Mouse (Mus musculus): ENCODE measurements around the gene Thada.

Thada gene

DNA sequence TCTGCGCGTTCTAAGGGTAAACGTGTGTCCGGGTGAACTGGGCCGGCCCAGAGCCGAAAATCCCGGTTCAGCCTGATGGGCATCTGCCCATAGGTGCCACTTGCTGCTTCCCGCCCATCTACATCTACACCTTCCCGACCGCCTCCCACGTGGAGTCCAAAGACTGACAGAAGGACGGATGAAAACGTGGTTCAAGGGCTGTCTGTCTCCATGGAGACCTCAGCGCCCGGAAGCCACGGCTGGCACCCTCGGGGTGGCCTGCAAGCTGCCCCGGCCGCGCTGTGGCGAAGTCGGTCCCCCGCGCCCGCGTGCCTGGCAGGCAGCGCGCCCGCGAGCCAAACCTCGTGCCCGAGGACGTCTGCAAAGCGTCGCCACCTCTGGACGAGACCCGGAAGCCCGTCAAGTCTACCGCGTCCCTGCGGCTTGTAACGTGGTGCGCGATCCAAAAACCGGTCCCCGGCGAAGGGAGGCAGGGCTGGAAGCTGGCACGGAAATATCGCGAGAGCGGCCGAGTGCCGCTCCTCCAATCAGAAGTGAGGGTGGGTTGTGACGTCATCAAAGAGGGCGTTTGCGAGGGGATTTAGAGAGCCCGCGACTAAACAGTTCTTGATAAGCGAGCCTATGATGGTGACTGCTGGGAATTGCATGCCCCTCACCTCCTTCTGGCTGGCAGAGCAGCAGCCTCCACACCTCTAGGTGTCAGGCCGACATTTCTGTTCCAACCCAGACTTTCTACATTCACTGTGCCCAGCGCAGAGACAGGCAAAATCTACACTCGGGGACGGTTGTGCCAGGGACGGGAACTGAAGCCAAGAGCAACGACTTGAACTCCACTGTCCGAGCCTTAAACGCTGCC, at the start of gene Thada:
Gene Thada (minus strand): TSS at position 453 of the 856 bp plus-strand sequence.
- in situ Hi-C loops (cut with MboI, MseI): no loop called here

DNA sequence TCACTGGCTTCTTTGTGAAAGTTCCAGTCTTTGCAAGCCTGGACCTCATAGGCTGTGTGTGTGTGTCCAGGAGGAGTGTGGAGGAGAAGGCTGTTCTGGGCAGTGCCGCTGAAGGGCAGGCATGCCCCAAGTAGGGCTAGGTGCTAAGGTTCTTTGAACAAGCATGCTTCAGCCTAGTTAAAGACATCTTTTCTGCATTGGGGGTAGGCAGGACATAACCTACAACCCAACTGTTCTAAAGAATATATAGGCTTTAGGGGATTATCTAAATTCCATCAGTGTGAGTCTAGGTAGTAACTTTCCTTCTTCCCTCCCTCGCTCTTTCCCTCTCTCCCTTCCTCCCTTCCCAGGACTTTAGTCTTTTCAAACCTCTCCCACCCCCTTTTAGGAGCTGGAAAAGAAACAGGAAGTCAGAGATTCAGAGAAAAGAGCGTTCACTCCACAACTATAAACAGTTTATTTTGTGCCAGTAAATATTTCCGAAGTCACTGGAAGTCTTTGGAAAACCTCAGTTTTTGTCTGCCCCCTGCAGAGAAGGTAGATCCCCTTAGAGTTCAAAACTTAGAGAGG, 46.6 kb upstream of the Thada start:
- in situ Hi-C loops (cut with MboI, MseI): no loop called here

DNA sequence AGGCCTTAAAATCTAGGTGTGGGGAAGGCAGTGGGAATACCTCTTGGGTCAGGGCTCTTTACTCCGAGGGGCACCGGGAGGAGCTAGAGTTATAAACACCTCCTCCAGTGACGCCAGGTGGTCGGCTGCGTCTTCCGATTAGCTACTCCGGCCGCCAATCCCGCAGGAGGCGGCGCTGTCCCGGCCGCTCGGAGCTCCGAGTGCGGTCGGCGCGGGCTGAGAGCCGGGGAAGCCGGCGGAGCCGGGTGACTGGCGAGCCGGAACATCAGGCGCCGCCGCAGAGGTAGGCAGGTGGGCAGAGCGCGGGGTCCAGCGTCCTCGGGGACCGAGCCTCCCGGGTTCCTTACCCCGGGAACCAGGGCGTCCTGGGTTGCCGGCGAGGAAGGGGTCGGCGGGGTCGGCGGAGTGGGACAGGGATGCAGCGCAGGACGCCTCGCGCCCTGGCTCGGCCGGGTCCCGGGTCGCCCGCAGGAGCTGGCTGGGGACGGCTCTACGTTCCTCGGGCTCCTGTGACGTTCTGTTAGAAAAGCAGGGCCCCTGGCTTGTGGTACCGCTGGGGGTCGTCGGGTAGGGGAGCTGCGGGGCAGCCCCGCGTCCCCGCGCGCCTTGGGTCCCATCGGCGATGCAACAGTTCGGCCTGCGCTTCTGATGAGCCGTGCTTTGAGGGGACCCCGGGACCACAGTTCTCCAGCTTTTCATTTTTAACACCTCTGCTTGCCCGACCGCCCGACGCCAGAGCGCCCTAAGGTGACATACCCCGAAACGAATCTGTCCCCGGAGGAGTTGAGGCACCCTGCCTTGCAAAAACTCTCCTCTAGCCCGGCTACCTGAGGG, 45.9 kb upstream of the Thada start, which contains the start of gene Plekhh2:
Gene Plekhh2 (plus strand): TSS at position 214 of the 834 bp plus-strand sequence.
- in situ Hi-C loops (cut with MboI, MseI): no loop called here

DNA sequence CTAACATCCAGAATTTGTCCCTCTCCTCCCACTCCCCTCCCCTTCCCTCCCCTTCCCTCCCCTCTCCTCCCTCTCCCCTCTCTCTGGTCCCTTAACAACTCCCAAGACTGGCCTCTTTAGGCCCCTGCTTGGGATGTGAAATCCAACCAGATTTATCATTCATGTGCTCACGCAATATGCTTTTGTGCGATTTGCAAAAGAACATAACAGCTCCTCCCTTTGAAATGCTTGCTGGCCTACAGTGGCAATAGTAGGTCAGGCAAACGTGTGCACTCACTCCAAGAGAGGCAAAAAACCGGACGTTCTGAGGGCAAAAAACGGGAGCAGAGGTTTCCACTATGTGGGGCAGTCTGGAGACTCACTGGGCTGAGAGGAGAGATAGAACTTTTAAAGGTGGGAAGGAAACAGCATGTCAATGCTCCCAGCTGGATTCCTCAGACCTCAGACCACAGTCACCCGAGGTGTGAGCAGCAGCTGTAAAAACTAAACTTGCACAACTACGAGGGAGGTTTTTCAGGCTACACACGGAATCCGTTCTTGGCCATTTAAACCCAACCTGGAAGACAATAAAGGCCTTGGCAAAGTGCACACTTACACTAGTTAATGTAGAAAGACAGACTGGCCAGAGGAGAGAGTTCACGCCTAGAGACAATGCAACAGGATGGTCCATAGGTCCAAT, 45.1 kb upstream of the Thada start:
- in situ Hi-C loops (cut with MboI, MseI): no loop called here

DNA sequence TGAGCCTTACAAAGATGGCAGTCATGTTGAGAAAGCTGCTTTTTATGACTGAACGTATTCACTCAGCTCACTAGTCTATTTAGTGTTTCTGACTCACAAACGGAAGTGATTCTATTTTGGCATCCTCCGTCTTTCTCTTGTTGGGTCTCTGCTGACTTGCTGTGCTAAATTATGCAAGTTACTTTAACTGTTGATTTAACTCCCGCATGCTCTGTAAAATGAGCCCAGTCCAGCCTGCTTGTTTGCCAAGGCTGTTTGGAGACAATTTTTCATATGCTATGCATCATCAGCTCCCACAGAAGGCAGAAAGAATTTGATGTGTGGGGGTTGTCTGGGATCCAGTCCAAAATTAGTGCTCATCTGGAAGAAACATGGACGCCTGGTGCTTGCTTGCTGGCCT, 44.4 kb upstream of the Thada start:
- in situ Hi-C loops (cut with MboI, MseI): no loop called here

DNA sequence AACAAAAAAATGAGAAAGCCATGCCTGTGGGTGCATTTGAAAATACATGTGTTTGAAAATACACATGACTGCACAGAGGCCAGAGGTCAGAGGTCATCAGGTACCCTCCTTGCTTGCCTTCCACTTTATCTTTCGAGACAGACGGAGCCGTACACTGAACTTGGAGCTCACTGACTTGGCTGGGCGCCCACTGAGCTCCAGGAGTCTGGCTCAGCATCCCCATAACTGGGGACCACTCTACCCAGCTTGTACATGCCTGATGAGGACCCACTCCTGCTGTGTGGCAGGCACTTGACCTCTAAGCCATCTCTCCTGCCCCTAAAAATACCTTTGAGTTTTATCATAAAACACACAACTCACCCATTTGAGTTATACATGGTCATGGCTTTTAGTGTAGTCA, 43.2 kb upstream of the Thada start:
- in situ Hi-C loops (cut with MboI, MseI): no loop called here

DNA sequence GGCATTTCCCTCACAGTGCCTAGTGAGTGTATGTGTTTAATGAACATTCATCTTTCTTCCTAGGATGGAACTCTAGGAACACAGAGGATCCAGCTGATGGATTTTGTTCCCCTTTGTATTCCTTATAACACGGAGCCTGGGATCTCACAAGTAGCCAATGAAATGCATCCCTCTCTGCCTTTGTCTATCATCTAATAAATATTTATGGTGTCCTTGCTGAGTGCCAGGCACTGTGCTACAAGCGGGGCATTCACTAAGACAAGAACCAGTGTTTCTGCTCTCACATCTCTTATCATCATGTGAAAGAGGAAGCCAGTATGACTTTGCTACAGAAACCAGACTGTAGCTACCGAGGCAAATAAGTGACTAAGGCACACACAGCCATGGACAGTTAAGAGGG, 42.7 kb upstream of the Thada start:
- in situ Hi-C loops (cut with MboI, MseI): no loop called here

DNA sequence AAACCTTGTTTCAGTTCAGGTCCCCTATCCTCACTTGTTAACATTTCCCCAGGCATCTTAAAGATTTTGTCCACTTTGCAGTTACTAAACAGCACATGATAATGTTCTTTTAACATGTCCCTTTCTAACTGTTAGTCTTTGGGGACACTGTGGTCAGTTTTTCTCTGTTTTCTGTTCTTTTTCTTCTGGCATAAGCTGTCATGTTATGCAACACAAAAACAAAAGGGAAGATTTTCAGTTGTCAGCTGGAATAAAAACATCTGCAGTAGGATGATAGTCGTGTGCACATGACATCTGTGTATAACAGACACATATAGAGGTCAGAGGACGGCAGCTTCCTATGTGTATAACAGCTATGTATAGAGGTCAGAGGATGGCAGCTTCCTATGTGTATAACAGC, 39.9 kb upstream of the Thada start:
- in situ Hi-C loops (cut with MboI, MseI): no loop called here

DNA sequence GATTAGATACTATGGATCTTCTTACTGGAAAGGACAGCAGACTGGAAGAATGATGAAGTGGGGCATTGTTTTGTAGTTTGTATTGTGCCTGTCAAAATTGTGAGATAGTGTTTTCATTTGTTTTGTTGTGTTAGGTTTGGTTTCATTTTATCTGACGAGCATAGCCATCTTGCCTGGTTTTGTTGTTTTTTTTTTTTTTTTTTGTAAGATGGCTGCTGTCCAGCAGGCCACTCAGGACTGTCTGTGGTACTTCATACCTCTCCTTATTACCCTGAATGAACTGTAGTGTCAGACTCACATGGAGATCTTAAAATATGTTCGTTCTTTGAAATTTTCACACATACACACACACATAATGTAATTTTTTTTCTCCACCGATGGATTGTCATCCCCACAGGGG, 36.3 kb upstream of the Thada start:
- in situ Hi-C loops (cut with MboI, MseI): no loop called here

DNA sequence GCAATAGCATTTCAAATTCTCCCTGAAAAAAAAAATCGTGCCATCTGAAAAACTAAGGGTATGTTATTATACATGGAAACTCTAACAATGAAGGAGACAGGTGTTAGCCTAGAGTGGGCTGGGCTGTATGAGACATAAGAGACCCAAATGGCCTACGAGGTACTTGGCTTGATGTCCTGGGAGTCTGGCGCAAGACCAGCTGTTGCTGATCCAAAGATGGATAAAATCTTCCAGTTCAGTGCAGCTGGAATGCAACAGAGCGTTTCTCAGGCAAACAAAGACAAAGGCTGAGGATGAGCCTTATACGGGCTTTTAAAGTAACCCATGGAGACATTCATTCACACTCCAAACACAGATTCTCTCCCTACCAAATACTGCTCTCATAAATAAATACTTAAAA, 32.6 kb upstream of the Thada start:
- in situ Hi-C loops (cut with MboI, MseI): no loop called here

DNA sequence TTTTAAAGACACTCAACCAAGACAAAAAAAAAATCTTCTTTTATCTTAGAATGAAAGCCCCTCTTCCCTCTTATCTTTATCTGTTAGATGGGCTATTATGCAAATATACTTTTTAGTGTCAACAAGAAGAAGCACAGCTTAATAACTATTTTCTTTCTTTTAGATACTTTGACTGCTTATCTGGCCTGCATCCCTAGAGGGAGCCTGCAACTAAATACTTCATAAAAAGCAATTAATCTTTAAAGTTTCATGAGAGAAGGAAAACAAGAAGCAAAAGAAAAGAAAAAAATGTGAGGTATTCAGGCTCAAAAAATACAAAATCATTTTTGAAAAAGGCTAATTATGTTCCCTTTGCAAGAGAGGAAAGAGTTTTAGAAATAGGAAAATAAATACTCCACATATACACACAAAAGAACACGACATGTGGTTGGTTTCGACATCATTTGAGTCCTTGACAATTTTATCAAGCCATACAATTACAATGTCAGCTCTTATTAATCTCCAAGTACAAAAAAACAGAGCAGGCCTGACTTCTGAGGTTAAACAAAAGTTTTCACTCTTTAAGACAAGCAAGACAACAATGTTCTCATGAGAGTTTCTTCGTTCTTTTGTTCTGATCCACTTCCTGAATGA, 32.1 kb upstream of the Thada start:
- in situ Hi-C loops (cut with MboI, MseI): no loop called here

DNA sequence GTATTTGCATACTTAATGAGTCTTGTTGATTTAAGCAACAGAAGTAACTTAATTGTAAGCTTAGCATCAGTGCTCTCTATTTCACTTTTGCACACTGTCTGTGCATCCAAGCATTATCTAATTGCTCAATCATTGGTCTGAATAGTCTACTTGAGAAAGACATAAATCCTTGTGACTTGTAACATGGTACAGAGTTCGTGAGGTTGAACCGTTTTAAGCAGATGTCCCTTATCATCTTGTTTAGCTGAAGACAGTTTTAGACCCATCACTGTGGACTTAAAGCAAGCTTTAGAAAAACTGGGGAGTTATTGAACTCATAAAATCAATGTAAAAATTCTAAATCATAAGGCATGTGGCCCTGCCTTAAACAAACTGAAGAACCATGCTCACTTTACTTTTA, 31.6 kb upstream of the Thada start:
- in situ Hi-C loops (cut with MboI, MseI): no loop called here

DNA sequence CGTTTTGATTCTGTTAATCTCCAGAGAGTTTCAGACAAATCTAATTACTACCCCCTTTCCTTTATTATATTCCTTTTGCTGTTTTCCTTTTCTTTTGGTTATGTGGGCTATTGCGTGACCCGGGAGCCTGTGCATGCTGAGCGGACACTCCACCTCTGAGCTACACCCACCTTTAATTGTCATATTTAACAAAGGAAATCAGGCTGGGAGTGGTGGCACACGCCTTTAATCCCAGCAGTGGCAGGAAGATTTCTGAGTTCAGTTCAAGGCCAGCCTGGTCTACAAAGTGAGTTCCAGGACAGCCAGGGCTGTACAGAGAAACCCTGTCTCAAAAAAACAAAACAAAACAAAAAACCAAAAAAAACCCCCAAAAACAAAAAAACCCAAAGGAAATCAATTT, 31.0 kb upstream of the Thada start:
- in situ Hi-C loops (cut with MboI, MseI): no loop called here

DNA sequence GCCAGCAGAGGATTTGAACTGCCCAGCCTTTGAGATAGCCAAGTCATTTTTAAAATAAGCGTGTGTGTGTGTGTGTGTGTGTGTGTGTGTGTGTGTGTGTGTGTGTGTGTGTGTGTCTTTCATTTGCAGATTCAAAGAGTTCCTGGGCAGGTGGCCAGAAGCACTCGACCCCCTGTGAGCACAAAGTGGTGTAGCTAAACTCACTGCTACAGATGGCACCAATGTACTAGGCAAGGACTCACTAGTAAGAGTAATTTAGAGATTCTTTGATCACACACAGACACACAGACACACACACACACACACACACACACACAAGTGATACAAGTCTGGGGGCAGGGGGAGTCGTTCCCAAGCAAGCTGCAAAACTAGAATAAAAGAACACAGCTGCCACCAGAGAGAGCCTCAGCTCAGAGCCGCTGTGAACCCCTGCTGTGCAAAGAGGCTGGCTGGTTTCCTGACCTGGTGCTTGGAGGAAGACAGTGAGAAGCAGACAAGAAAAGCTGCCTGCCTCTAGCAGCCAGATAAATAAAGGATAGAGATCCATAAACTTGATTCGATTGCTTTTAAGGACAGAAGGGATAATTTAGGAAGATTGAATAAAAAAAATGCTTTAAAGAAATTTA, 26.4 kb upstream of the Thada start:
- in situ Hi-C loops (cut with MboI, MseI): no loop called here

DNA sequence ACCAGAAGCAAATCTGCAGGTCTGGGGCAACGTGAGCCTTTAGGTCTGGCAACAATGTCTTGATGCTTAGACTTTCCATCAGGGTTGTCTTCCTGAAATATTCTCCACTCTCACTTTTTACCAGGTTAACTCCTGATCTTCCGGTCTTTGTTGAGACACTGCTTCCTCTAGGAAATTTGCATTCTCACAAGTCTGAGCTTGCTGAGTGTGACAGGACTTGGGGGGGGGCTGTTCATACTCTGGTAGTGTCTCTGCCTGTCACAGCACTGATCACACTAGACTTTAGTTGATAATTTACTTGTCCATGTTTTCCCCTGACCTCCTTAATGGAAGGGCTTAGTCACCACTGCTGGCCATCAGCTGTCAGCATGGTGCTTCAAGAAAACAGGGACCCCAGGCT, 21.4 kb upstream of the Thada start:
- in situ Hi-C loops (cut with MboI, MseI): no loop called here

DNA sequence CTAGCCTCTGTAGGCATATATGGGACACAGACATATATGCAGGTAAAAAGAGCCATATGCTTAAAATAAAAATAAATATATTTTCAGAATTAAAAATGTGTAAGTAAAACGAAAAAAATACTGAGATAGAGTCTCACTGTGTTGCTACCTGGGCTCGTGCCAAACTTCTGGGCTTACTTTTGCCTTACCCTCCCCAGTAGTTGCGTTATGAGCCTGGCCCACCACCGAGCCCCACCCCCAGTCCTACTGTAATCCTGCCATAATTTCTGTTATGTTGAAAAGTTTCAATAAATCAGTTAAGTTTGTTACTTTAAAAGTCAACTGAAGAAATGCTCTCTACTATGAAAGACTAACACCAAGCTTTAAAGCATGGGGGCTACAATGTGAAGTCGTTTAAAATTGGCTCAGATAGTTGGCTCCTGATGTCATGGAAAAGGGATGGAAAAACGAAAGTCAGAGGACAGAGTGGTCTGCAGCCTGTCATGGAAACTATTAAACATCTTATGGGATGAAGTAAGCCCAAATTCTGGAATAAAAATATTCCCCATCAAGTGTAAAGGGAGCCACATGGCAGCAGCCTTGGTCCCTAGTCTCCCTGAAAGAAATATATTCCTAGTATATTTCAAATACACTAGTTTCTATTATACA, 17.8 kb upstream of the Thada start:
- in situ Hi-C loops (cut with MboI, MseI): no loop called here

DNA sequence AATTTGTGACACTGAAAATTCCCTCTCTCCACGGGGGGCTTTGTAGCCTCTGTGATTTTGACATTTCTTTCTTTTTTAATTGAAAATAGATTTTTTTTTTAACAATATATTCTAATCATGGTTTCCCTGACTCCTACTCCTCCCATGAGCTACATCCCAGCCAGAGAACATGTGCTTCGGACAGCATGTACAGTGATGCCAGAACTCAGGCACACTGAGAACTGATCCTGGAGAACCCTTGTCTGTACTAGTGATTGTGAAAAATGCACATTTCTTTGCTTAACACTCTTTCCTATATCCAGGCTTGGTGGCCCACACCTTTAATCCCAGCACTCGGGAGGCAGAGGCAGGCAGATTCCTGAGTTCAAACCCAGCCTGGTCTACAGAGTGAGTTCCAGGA, 16.8 kb upstream of the Thada start:
- in situ Hi-C loops (cut with MboI, MseI): no loop called here

DNA sequence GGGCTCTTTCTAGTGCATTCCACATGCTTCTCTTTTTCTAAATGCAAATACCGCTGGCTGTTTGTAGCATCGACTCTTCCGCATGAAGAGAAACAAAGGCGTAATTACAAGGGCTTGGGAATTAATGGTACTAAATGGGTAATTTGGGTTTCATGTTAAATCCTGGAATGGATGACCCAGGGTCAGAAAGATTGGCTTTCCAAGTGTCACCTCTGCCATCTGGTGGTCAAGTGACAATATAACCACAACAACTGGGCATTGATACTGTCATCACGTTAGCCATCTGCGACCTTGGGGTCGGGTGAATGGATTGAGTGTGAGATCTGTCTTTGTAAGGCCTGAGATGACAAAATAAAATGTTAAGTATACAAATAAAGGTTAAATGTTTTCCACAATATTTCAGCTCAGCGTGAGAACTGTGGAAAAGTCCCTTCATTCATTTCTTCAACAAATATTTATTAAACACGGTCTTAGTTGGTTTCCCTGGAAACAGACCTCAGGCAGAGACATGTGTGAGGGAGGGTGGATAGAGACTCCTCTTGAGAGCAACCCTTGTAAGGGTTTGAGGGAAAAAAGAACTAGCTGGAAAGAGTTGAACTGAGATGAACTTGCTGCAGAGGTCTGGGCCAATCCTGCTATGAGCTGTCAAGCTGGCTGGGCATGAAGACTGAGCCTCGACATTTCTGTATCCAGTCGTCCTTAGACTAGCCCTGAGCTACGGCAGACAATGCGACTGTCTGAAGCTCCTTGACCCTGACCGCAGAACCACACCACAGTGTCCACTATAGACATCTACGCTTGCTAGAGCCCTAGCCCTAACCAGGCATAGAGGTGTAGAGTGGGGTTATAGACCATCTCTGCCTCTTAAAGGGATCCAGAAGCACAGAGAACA, 14.7 kb upstream of the Thada start:
- in situ Hi-C loops (cut with MboI, MseI): no loop called here

DNA sequence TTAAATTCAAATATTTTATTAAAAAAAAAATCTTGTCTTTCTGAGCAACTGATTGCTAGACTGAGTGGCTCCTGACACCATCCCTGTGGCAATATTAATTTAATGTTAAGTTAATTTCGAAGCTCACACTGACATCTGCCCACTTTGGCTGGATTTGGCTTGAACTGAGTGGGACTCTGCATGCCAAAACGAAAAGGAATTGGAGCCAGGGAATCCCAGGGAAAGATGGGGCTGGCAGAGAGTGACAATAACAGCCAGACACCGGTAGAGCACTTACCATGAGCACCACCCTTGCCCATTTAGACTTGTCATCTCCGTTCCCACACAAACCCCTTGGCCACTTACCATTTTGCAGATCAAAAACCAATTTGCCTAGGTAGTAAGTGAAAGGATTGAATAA, 12.3 kb upstream of the Thada start:
- in situ Hi-C loops (cut with MboI, MseI): no loop called here

All from regulatory T cell (primary cell).